Mouse (Mus musculus) erythroid progenitor cell, adult 5-6 weeks (primary cell): Measurements from ENCODE around the gene Cck. TPM values are rescaled to one million over a fixed set of nuclear protein-coding genes. Genes with fewer than 3 reads are reported as not detected.

Experiments
- ATAC-seq: replicated peaks from 2 replicates; pipeline ENCODE4 v1.8.0; 2016; ENCODE audit warnings: moderate number of reproducible peaks, mild to moderate bottlenecking, moderate TSS enrichment, inconsistent platforms; ENCODE audit not compliant: poor library complexity, low FRiP score, severe bottlenecking
- total RNA-seq, 2 experiments: library from RNA; stranded (forward) in 1 of 2; stranded (reverse) in 1 of 2; fragments of 150-400 nt in 1 of 2; fragments of 186-747, 209-891 nt in 1 of 2; gene quantifications; 2 replicates each; pipeline versions ENCODE4 v1.2.3 to v1.2.4; 2015 to 2017; ENCODE audit warnings: low replicate concordance in 2 of 2

Gene Cck
- total RNA-seq (2015; ENCODE audit: low replicate concordance) = not detected in 2 replicates
- not detected in 2 replicates for total RNA-seq (2017; ENCODE audit: low replicate concordance)

GRCm38 (mm10) chr9:121495529-121495928, at the start of gene Cck:
Gene Cck (minus strand): TSS chr9:121495694.
- ATAC-seq = no peak

GRCm38 (mm10) chr9:121541530-121541929, 46.0 kb upstream of the Cck start:
- no peak for ATAC-seq

GRCm38 (mm10) chr9:121532626-121533025, 37.1 kb upstream of the Cck start:
- ATAC-seq = no peak

GRCm38 (mm10) chr9:121528605-121529357, 33.3 kb upstream of the Cck start:
- no peak for ATAC-seq

- no peak for ATAC-seq
These were observed 30.7 kb upstream of the Cck start for GRCm38 (mm10) chr9:121526171-121526570.

- no peak for ATAC-seq
These were observed 24.6 kb upstream of the Cck start for GRCm38 (mm10) chr9:121520047-121520446.

GRCm38 (mm10) chr9:121514462-121514861, 19.0 kb upstream of the Cck start:
- no peak for ATAC-seq

- ATAC-seq = no peak
These were observed 16.4 kb upstream of the Cck start for GRCm38 (mm10) chr9:121511911-121512310.

- ATAC-seq = no peak; the same call in 1 of the 2 replicates
These were observed 11.1 kb upstream of the Cck start for GRCm38 (mm10) chr9:121506478-121507180.

- ATAC-seq = no peak
These were observed 9.9 kb upstream of the Cck start for GRCm38 (mm10) chr9:121505346-121505745.

GRCm38 (mm10) chr9:121496102-121496501, 608 bp upstream of the Cck start:
- ATAC-seq = no peak

GRCm38 (mm10) chr9:121494006-121494767, 1.3 kb downstream of the Cck start:
- no peak for ATAC-seq

GRCm38 (mm10) chr9:121491592-121492240, 3.8 kb downstream of the Cck start:
- ATAC-seq = no peak

GRCm38 (mm10) chr9:121487216-121487615, 8.3 kb downstream of the Cck start:
- ATAC-seq = no peak

- ATAC-seq = 0 out of 2 replicates have a peak, but pooled peaks have one; percentile 52
These were observed 16.0 kb downstream of the Cck start for GRCm38 (mm10) chr9:121479453-121479852.

GRCm38 (mm10) chr9:121477305-121477911, 18.1 kb downstream of the Cck start:
- peak; percentile 70 for ATAC-seq

- no peak for ATAC-seq
These were observed 19.7 kb downstream of the Cck start for GRCm38 (mm10) chr9:121475488-121476452.

GRCm38 (mm10) chr9:121474771-121475170, 20.7 kb downstream of the Cck start:
- ATAC-seq = no peak
